Mouse (Mus musculus): ENCODE data around the gene Akr1d1.

DNA sequence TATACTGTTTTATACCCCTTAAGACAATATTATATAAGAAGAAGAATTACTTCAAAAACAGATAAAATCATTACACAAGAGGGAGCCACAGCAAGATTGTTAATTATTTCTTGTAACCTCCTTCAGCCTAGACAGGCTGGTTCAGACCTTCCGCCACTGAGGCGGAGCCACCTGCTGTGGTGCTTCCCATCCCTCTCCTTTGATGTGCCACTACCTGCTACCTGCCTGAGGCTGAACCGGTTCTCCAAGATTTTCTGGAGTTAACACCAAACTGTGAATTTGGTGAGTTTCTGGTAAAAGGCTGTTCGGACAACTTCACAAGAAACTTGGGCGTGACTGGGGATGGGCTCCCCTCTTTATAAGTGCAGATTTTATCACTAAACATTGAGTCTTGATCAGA, 50.5 kb downstream of the Akr1d1 start:
- TF ChIP-seq CTCF (conservative IDR thresholded peaks at IDR 0.05; ENCODE audit: insufficient read depth, insufficient read length, low read depth, low read length) (no peak), POLR2A (IDR thresholded peaks at IDR 0.05; ENCODE audit: low read depth, low read length) (no peak)
